Mouse (Mus musculus): ENCODE data around the gene Rapgef3. TPM values are rescaled to one million over a fixed set of nuclear protein-coding genes. Genes with fewer than 3 reads are reported as not detected.

The Rapgef3 gene
- total and polyA plus RNA-seq, 2 experiments from 2014 or later = 17.6 to 57.8 TPM

GRCm38 (mm10) chr15:97786412-97787112 lies 18.8 kb upstream of the Rapgef3 start:
- H3K27me3 ChIP-seq (ENCODE audit: control insufficient read depth, insufficient read depth, low read length) = no peaks in the 10 kb centered on the region
- TF ChIP-seq EP300 (IDR thresholded peaks at IDR 0.05; ENCODE audit: low read depth) = no peak
- no peak for TF ChIP-seq CTCF (IDR thresholded peaks at IDR 0.05; ENCODE audit: low read depth)
- H3K4me3 ChIP-seq (ENCODE audit: low read depth, low read length) = no peak overlapping the region
- no peak for ATAC-seq (ENCODE audit: insufficient read depth, low read depth)
- H3K9me3 ChIP-seq (replicated peaks; ENCODE audit: control insufficient read depth, low read length) = no peaks in the 10 kb centered on the region
- WGBS = 62% methylated on average over 10 of the region's 10 CpGs
- no peak overlapping the region for H3K9ac ChIP-seq (replicated peaks; ENCODE audit: low read depth, low read length)
- H3K27ac ChIP-seq (ENCODE audit: low read depth) = peak overlapping the region; percentile 32; the same call in 1 of the 2 replicates
- no peak for DNase-seq (ENCODE audit: low spot score)
- H3K36me3 ChIP-seq (replicated peaks; ENCODE audit: control insufficient read depth, insufficient read depth, low read length) = peaks cover 5% of the 10 kb centered on the region
- H3K4me1 ChIP-seq (ENCODE audit: control insufficient read depth, insufficient read depth) = peaks cover 25% of the 10 kb centered on the region
- no peak overlapping the region for H3K4me2 ChIP-seq (ENCODE audit: low read depth, low read length)

DNA sequence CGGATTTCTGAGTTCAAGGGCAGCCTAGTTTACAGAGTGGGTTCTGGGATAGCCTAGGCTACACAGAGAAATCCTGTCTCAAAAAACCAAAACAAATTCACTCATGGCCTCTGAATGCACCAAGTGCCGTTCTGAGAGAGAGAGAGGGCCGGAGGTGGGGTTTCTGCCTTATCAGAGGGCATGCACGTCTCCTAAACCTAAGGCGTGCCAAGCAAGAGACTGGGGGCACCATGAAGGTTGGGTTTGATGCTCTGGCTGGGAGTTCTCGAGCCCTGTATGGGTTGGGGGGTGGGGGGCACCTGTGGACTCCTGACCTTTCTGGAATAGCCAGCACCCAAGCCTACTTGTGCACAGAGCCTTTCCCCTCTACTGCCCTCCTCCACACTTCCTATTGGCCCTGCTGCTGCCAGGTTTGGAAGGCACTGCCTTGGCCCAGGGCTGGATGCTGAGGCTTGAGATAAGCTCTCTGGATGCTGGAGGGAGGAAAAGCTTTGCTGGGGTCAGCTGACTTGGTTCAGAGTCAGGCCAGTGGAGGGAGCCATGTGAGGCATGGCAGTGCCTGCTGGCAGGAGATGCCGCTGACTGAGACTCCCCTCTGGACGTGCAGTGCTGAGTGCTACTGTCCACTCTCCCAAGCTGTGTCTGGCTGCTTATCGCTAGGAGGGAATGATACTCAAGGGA lies 18.1 kb upstream of the Rapgef3 start:
- H3K4me1 ChIP-seq (ENCODE audit: control insufficient read depth, insufficient read depth) = peaks cover 25% of the 10 kb centered on the region
- peak; percentile 19 for ATAC-seq (ENCODE audit: insufficient read depth, low read depth)
- H3K4me3 ChIP-seq (ENCODE audit: low read depth, low read length) = no peak overlapping the region
- no peaks in the 10 kb centered on the region for H3K36me3 ChIP-seq (replicated peaks; ENCODE audit: control insufficient read depth, insufficient read depth, low read length)
- H3K27me3 ChIP-seq (ENCODE audit: control insufficient read depth, insufficient read depth, low read length) = no peaks in the 10 kb centered on the region
- H3K4me2 ChIP-seq (ENCODE audit: low read depth, low read length) = no peak overlapping the region
- no peaks in the 10 kb centered on the region for H3K9me3 ChIP-seq (replicated peaks; ENCODE audit: control insufficient read depth, low read length)
- peak; percentile 44 for DNase-seq (ENCODE audit: low spot score)
- 50% methylated on average over 9 of the region's 9 CpGs for WGBS
- H3K9ac ChIP-seq (replicated peaks; ENCODE audit: low read depth, low read length) = no peak overlapping the region
- TF ChIP-seq CTCF (IDR thresholded peaks at IDR 0.05; ENCODE audit: low read depth) (no peak; the same call in 1 of the 2 replicates), EP300 (IDR thresholded peaks at IDR 0.05; ENCODE audit: low read depth) (no peak)
- no peak overlapping the region for H3K27ac ChIP-seq (ENCODE audit: low read depth)

GRCm38 (mm10) chr15:97784561-97785161 lies 16.9 kb upstream of the Rapgef3 start:
- H3K4me1 ChIP-seq (ENCODE audit: control insufficient read depth, insufficient read depth) = peaks cover 25% of the 10 kb centered on the region
- H3K4me2 ChIP-seq (ENCODE audit: low read depth, low read length) = peak overlapping the region; percentile 83
- H3K4me3 ChIP-seq (ENCODE audit: low read depth, low read length) = peak overlapping the region; percentile 76
- peak; percentile 54 for ATAC-seq (ENCODE audit: insufficient read depth, low read depth)
- H3K27me3 ChIP-seq (ENCODE audit: control insufficient read depth, insufficient read depth, low read length) = no peaks in the 10 kb centered on the region
- H3K9ac ChIP-seq (replicated peaks; ENCODE audit: low read depth, low read length) = peak overlapping the region; percentile 87
- WGBS = 7% methylated on average over 40 of the region's 45 CpGs
- no peak for DNase-seq (ENCODE audit: low spot score)
- TF ChIP-seq CTCF (IDR thresholded peaks at IDR 0.05; ENCODE audit: low read depth) (no peak), EP300 (IDR thresholded peaks at IDR 0.05; ENCODE audit: low read depth) (no peak)
- no peaks in the 10 kb centered on the region for H3K9me3 ChIP-seq (replicated peaks; ENCODE audit: control insufficient read depth, low read length)
- H3K36me3 ChIP-seq (replicated peaks; ENCODE audit: control insufficient read depth, insufficient read depth, low read length) = no peaks in the 10 kb centered on the region
- H3K27ac ChIP-seq (ENCODE audit: low read depth) = peak overlapping the region; percentile 67

DNA sequence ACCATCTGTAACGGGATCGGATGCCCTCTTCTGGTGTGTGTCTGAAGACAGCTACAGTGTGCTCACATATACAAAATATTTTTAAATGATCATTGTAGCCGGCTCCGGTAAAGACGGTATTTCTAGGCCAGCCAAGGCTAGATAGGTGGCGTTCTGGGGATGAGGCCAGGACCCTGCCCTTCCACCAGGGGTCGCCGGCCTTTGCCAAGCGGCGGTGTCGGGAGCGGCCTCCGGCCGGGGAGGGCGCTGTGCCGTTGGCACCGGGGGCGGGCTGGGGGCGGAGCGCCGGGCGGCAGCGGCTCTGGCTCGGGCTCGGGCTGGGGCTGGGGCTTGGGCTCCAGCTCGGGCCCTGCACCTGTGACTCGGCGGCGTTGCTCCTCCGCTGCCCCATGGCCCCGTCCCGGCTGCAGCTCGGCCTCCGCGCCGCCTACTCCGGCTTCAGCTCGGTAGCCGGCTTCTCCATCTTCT lies 16.4 kb upstream of the Rapgef3 start:
- H3K4me1 ChIP-seq (ENCODE audit: control insufficient read depth, insufficient read depth) = peaks cover 28% of the 10 kb centered on the region
- ATAC-seq (ENCODE audit: insufficient read depth, low read depth) = peak; percentile 85

DNA sequence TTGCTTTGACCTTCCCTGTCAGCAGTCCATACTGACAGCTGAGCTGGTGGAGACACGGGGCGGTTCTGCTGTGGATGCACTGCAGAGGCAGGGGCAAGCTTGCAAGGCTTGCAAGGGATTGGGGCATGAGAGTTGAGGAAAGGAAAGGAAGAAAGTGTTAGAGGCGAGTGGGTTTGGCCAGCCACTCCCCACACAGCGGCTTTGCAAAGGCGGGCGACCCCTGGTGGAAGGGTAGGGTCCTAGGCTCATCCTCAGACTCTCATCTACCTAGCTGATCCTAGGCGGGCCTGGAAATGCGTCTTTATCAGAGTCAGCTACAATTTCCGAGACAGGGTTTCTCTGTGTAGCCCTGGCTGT lies 15.0 kb upstream of the Rapgef3 start:
- Histone ChIP-seq H3K9ac (replicated peaks; ENCODE audit: low read depth, low read length) (no peak overlapping the region), H3K4me1 (ENCODE audit: control insufficient read depth, insufficient read depth) (peaks cover 37% of the 10 kb centered on the region), H3K4me3 (ENCODE audit: low read depth, low read length) (peak overlapping the region; percentile 32), H3K36me3 (replicated peaks; ENCODE audit: control insufficient read depth, insufficient read depth, low read length) (no peaks in the 10 kb centered on the region), H3K4me2 (ENCODE audit: low read depth, low read length) (peak overlapping the region; percentile 56), H3K27me3 (ENCODE audit: control insufficient read depth, insufficient read depth, low read length) (no peaks in the 10 kb centered on the region), H3K27ac (ENCODE audit: low read depth) (peak overlapping the region; percentile 73), H3K9me3 (replicated peaks; ENCODE audit: control insufficient read depth, low read length) (no peaks in the 10 kb centered on the region)
- ATAC-seq (ENCODE audit: insufficient read depth, low read depth) (peak; percentile 34), DNase-seq (ENCODE audit: low spot score) (peak; percentile 64)
- TF ChIP-seq EP300 (IDR thresholded peaks at IDR 0.05; ENCODE audit: low read depth) (no peak), CTCF (IDR thresholded peaks at IDR 0.05; ENCODE audit: low read depth) (peak; percentile 78)
- 5% methylated on average over 9 of the region's 9 CpGs for WGBS

More for the DNA sequence above, 16.4 kb upstream of the Rapgef3 start:
- Histone ChIP-seq H3K27ac (ENCODE audit: low read depth) (peak overlapping the region; percentile 67), H3K4me2 (ENCODE audit: low read depth, low read length) (peak overlapping the region; percentile 83), H3K36me3 (replicated peaks; ENCODE audit: control insufficient read depth, insufficient read depth, low read length) (no peaks in the 10 kb centered on the region), H3K27me3 (ENCODE audit: control insufficient read depth, insufficient read depth, low read length) (no peaks in the 10 kb centered on the region), H3K9me3 (replicated peaks; ENCODE audit: control insufficient read depth, low read length) (no peaks in the 10 kb centered on the region), H3K9ac (replicated peaks; ENCODE audit: low read depth, low read length) (peak overlapping the region; percentile 87), H3K4me3 (ENCODE audit: low read depth, low read length) (peak overlapping the region; percentile 76)
- 3% methylated on average over 37 of the region's 39 CpGs for WGBS
- no peak for TF ChIP-seq EP300 (IDR thresholded peaks at IDR 0.05; ENCODE audit: low read depth)
- TF ChIP-seq CTCF (IDR thresholded peaks at IDR 0.05; ENCODE audit: low read depth) = peak; percentile 94
- DNase-seq (ENCODE audit: low spot score) = peak; percentile 90

All from heart, postnatal 0 days (tissue).